Mouse (Mus musculus) testis, adult 2 months (tissue): Measurements from ENCODE around the gene Hrc. TPM values are rescaled to one million over a fixed set of nuclear protein-coding genes. Genes with fewer than 3 reads are reported as not detected.

ENCODE experiments used
- H3K27ac ChIP-seq: fragments of 200-500 bp; 2 replicates; pipeline ENCODE4 v1.5.1; 2012; ENCODE audit warnings: low read depth, low read length; ENCODE audit not compliant: control insufficient read depth, insufficient read depth
- H3K27me3 ChIP-seq: fragments of 200-500 bp; 2 replicates; pipeline ENCODE4 v1.6.1; 2012; ENCODE audit warnings: mild to moderate bottlenecking, low read length, moderate library complexity; ENCODE audit not compliant: control insufficient read depth, insufficient read depth
- H3K36me3 ChIP-seq: fragments of 200-500 bp; 2 replicates; pipeline ENCODE4 v1.6.1; 2012; ENCODE audit warnings: mild to moderate bottlenecking, low read length; ENCODE audit not compliant: control insufficient read depth, insufficient read depth
- H3K4me1 ChIP-seq: fragments of 200-500 bp; 2 replicates; pipeline ENCODE4 v1.6.1; 2012; ENCODE audit warnings: low read length; ENCODE audit not compliant: control insufficient read depth, insufficient read depth
- H3K4me3 ChIP-seq: fragments of 200-500 bp; 2 replicates; pipeline ENCODE4 v1.5.1; 2012; ENCODE audit warnings: low read depth, mild to moderate bottlenecking, low read length, moderate library complexity, mixed read lengths; ENCODE audit not compliant: control insufficient read depth
- CTCF ChIP-seq: fragments of 200-500 bp; IDR thresholded peaks from 2 replicates; pipeline ENCODE4 v1.5.1; 2012; ENCODE audit warnings: low read depth, mild to moderate bottlenecking, inconsistent platforms, low read length, moderate library complexity; ENCODE audit not compliant: control insufficient read depth, insufficient read depth, insufficient replicate concordance
- POLR2A ChIP-seq: fragments of 200-500 bp; IDR thresholded peaks from 2 replicates; pipeline ENCODE4 v1.6.1; 2012; ENCODE audit warnings: low read depth, mild to moderate bottlenecking, inconsistent platforms, low read length, moderate library complexity; ENCODE audit not compliant: control insufficient read depth
- polyA plus RNA-seq: library from polyadenylated mRNA; depleted of rRNA; stranded (reverse); fragments of >200 nt; gene quantifications from 2 replicates; pipeline ENCODE4 v1.2.3, GENCODE M21; 2012

Hrc gene
- polyA plus RNA-seq, 1 experiment = 0.22 TPM

GRCm38 (mm10) chr7:45367020-45367880 is 32.2 kb downstream of the Hrc start:
- Histone ChIP-seq H3K36me3 (no peaks in the 10 kb centered on the region), H3K27ac (peak overlapping the region; percentile 50), H3K4me3 (peak overlapping the region; percentile 86), H3K27me3 (no peaks in the 10 kb centered on the region; the same call in 1 of the 2 replicates), H3K4me1 (peaks cover 43% of the 10 kb centered on the region)
- TF ChIP-seq CTCF = peak; percentile 61; the same call in 1 of the 2 replicates
- TF ChIP-seq POLR2A = no peak

GRCm38 (mm10) chr7:45368178-45368577 is 33.1 kb downstream of the Hrc start:
- Histone ChIP-seq H3K4me1 (peaks cover 38% of the 10 kb centered on the region), H3K36me3 (no peaks in the 10 kb centered on the region), H3K4me3 (no peak overlapping the region), H3K27me3 (no peaks in the 10 kb centered on the region; the same call in 1 of the 2 replicates), H3K27ac (no peak overlapping the region)
- TF ChIP-seq CTCF = no peak
- TF ChIP-seq POLR2A = no peak

- no peak for TF ChIP-seq POLR2A
- no peak for TF ChIP-seq CTCF
- no peaks in the 10 kb centered on the region for H3K36me3 ChIP-seq
- H3K27me3 ChIP-seq = no peaks in the 10 kb centered on the region; the same call in 1 of the 2 replicates
- H3K4me1 ChIP-seq = peaks cover 38% of the 10 kb centered on the region
- H3K4me3 ChIP-seq = no peak overlapping the region
- no peak overlapping the region for H3K27ac ChIP-seq
These were observed 34.1 kb downstream of the Hrc start for GRCm38 (mm10) chr7:45369022-45369745.

GRCm38 (mm10) chr7:45369836-45370474 is 34.9 kb downstream of the Hrc start:
- no peak overlapping the region for H3K27ac ChIP-seq
- peaks cover 38% of the 10 kb centered on the region for H3K4me1 ChIP-seq
- peak overlapping the region; percentile 58 for H3K4me3 ChIP-seq
- no peaks in the 10 kb centered on the region; the same call in 1 of the 2 replicates for H3K27me3 ChIP-seq
- no peaks in the 10 kb centered on the region for H3K36me3 ChIP-seq
- no peak for TF ChIP-seq POLR2A
- no peak for TF ChIP-seq CTCF

- H3K4me1 ChIP-seq = peaks cover 38% of the 10 kb centered on the region
- no peaks in the 10 kb centered on the region for H3K36me3 ChIP-seq
- TF ChIP-seq POLR2A (no peak), CTCF (no peak)
- H3K27me3 ChIP-seq = no peaks in the 10 kb centered on the region; the same call in 1 of the 2 replicates
- H3K27ac ChIP-seq = no peak within 1 kb of the TSS
- peak within 1 kb of the TSS; percentile 58 for H3K4me3 ChIP-seq
These were observed 35.6 kb downstream of the Hrc start, which contains the start of gene Lin7b for GRCm38 (mm10) chr7:45370475-45371311. TSS of gene Lin7b (minus strand) at chr7:45370583.

GRCm38 (mm10) chr7:45372371-45372770 is 37.3 kb downstream of the Hrc start:
- Histone ChIP-seq H3K4me1 (peaks cover 24% of the 10 kb centered on the region), H3K27me3 (no peaks in the 10 kb centered on the region), H3K36me3 (no peaks in the 10 kb centered on the region), H3K27ac (no peak overlapping the region), H3K4me3 (no peak overlapping the region)
- no peak for TF ChIP-seq POLR2A
- no peak for TF ChIP-seq CTCF
